ENCODE assay signal across 10 mouse cellular contexts in the genomic region with DNA sequence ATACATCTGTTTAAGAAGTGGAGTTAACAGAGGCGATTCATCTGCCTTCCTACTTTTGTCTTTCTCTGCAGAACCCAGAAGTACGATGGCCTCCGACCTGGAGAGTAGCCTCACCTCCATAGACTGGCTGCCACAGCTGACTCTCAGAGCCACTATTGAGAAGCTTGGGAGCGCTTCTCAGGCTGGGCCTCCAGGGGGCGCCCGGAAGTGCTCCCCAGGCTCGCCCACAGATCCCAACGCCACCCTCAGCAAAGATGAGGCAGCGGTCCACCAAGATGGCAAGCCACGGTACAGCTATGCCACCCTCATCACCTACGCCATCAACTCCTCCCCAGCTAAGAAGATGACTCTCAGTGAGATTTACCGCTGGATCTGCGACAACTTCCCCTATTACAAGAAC. TPM values are rescaled to one million over a fixed set of nuclear protein-coding genes. Genes with fewer than 3 reads are reported as not detected.
DNase-seq lines count a peak whose midpoint lies in the region; ATAC-seq and TF ChIP-seq lines count a peak whose summit lies in the region.
"Had no signal": no experiment of that assay in that cellular context is flagged by ENCODE, and none has a peak within 500 bp of the region (broad histone marks: within the 10 kb centered on the region; RNA-seq: fewer than 3 reads in every experiment).

No protein-coding gene starts in this region.

- no peak overlapping the region for H3K4me3 ChIP-seq in gastrocnemius, adult 2 months
- H3K4me3 ChIP-seq: heart, embryonic 15.5 days had no signal

- TF ChIP-seq CTCF in gastrocnemius, adult 2 months (IDR thresholded peaks at IDR 0.05): peak; percentile 53

- ATAC-seq in erythroid progenitor cell, adult 5-6 weeks (replicated peaks; ENCODE audit: low FRiP score, poor library complexity, severe bottlenecking): peak; percentile 72
- ATAC-seq in megakaryocyte-erythroid progenitor cell, adult 5-6 weeks (replicated peaks; ENCODE audit: low FRiP score, low TSS enrichment, poor library complexity, severe bottlenecking): peak; percentile 73

- no peak overlapping the region for H3K27ac ChIP-seq in gastrocnemius, adult 2 months
- H3K27ac ChIP-seq: heart, embryonic 15.5 days; macrophage had no signal

- no peak for DNase-seq in gastrocnemius, adult 2 months
- no peak for DNase-seq in gastrocnemius, postnatal 25 days
- peak; percentile 24 for DNase-seq in right cerebral cortex, postnatal 4 days
- DNase-seq in right cerebral cortex, postnatal 10 days (ENCODE audit: low spot score in 2 of 2): no peak
- no peak for DNase-seq in adipocyte (ENCODE audit: low spot score)
- DNase-seq in frontal cortex, postnatal 25 days (ENCODE audit: low spot score in 2 of 2): no peak

- intact Hi-C loops in gastrocnemius, adult 2 months (cut with DNase I): loop anchor here (5.0 kb wide), 1 partner anchor 44 kb away; a partner anchor contains a TSS

RNA-seq across cellular contexts. Expression of a gene that starts 8.4 kb away (rescaled TPM):
- 10 to 100 TPM; 26.4 to 29.1 TPM for total RNA-seq in gastrocnemius, adult 2 months (2021)
- total RNA-seq in gastrocnemius, postnatal 25 days (2021): 10 to 100 TPM; 18.4 to 20.9 TPM
- total RNA-seq in erythroid progenitor cell, adult 5-6 weeks (2015; ENCODE audit: low replicate concordance): 9.4 and 17.6 TPM in 2 replicates
- total RNA-seq in erythroid progenitor cell, adult 5-6 weeks (2017; ENCODE audit: low replicate concordance): 5.2 and 9.2 TPM in 2 replicates
- total RNA-seq in megakaryocyte-erythroid progenitor cell, adult 5-6 weeks (2014; fragmentation: Nextera tagmentation): 10.4 and 18.1 TPM in 2 replicates
- total RNA-seq in megakaryocyte-erythroid progenitor cell, adult 5-6 weeks (2017): 4.3 and 11.3 TPM in 2 replicates

RNA-seq across cellular contexts. Expression of a gene that starts 26.6 kb away (rescaled TPM):
- 1 to 10 TPM; 1.7 to 7.6 TPM for total RNA-seq in gastrocnemius, adult 2 months (2021)
- 1 to 10 TPM in 1 of 2 experiments, under 1 TPM in 1; 0.88 to 1.4 TPM for total RNA-seq in gastrocnemius, postnatal 25 days (2021)
- 9.4 and 13.4 TPM in 2 replicates for total RNA-seq in erythroid progenitor cell, adult 5-6 weeks (2015; ENCODE audit: low replicate concordance)
- total RNA-seq in erythroid progenitor cell, adult 5-6 weeks (2017; ENCODE audit: low replicate concordance): 9.4 and 10.8 TPM in 2 replicates
- 13.3 and 18.9 TPM in 2 replicates for total RNA-seq in megakaryocyte-erythroid progenitor cell, adult 5-6 weeks (2014; fragmentation: Nextera tagmentation)
- total RNA-seq in megakaryocyte-erythroid progenitor cell, adult 5-6 weeks (2017): 21.5 and 26.2 TPM in 2 replicates

RNA-seq across cellular contexts. Expression of a gene that starts 27.9 kb away (rescaled TPM):
- under 1 TPM; 0.41 to 0.67 TPM for total RNA-seq in gastrocnemius, adult 2 months (2021)
- total RNA-seq in gastrocnemius, postnatal 25 days (2021): under 1 TPM; 0.82 to 0.91 TPM
- 1.3 and 1.4 TPM in 2 replicates for total RNA-seq in erythroid progenitor cell, adult 5-6 weeks (2015; ENCODE audit: low replicate concordance)
- 0.26 TPM in 1 of 2 replicates, not detected in the other for total RNA-seq in erythroid progenitor cell, adult 5-6 weeks (2017; ENCODE audit: low replicate concordance)
- not detected in 2 replicates for total RNA-seq in megakaryocyte-erythroid progenitor cell, adult 5-6 weeks (2014; fragmentation: Nextera tagmentation)
- total RNA-seq in megakaryocyte-erythroid progenitor cell, adult 5-6 weeks (2017): not detected in 2 replicates

RNA-seq across cellular contexts. Expression of a gene that starts 46.2 kb away (rescaled TPM):
- total RNA-seq in gastrocnemius, adult 2 months (2021): 10 to 100 TPM; 15.2 to 16.2 TPM
- total RNA-seq in gastrocnemius, postnatal 25 days (2021): 10 to 100 TPM; 17.4 to 18.3 TPM
- total RNA-seq in erythroid progenitor cell, adult 5-6 weeks (2015; ENCODE audit: low replicate concordance): 15.1 and 22.7 TPM in 2 replicates
- total RNA-seq in erythroid progenitor cell, adult 5-6 weeks (2017; ENCODE audit: low replicate concordance): 8.4 and 18.9 TPM in 2 replicates
- total RNA-seq in megakaryocyte-erythroid progenitor cell, adult 5-6 weeks (2014; fragmentation: Nextera tagmentation): 12.1 and 16.3 TPM in 2 replicates
- total RNA-seq in megakaryocyte-erythroid progenitor cell, adult 5-6 weeks (2017): 6.8 and 9.7 TPM in 2 replicates
